Mouse (Mus musculus): ENCODE measurements around the gene Patj. TPM values are rescaled to one million over a fixed set of nuclear protein-coding genes. Genes with fewer than 3 reads are reported as not detected.

Gene Patj
- total RNA-seq, 2 experiments from 2014 or later, result 11.0 to 15.8 TPM

DNA sequence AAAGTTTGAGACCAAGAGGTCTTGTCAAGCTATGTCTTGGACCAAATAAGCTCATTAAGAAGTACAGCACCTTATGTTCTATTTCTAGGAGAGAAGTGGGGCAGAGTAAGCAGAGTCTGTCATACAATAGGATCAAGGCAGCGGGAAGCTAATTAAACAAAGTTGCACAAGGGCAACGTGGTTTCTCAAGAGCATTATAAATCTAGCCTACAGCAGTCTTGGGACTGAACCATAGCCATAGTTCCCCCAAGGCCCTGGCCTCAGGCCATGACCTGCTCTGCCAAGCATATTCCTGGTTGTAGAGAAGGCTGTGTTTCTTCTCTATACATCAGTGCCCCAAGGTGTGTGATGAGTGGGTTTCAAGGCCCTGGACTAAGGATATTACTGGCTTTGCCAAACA is 105.3 kb downstream of the Patj start:
- intact Hi-C loops (cut with DNase I), result no loop called here
- no peak for DNase-seq (ENCODE audit: low spot score in 2 of 2)

DNA sequence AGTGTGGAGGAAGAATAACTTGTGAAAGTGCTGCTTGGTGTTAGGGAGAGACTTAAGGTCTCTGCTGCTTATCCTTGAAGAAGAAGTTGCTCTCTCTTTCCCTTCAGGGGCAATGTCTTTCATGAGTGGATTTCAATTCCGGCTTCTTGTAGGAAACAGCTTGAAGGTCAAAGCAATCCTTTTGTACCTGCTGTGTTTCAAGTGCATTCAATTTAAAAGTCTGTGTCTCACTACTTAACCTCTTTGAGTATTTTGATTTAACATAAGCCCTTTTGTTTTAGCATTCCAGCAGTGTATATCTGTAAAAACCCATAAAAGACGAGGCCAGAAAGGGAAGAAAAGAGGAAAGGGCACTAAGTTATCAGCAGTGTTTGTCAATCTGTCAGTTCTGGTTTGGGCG is 109.2 kb downstream of the Patj start:
- intact Hi-C loops (cut with DNase I), result no loop called here
- DNase-seq (ENCODE audit: low spot score in 2 of 2), result no peak

DNA sequence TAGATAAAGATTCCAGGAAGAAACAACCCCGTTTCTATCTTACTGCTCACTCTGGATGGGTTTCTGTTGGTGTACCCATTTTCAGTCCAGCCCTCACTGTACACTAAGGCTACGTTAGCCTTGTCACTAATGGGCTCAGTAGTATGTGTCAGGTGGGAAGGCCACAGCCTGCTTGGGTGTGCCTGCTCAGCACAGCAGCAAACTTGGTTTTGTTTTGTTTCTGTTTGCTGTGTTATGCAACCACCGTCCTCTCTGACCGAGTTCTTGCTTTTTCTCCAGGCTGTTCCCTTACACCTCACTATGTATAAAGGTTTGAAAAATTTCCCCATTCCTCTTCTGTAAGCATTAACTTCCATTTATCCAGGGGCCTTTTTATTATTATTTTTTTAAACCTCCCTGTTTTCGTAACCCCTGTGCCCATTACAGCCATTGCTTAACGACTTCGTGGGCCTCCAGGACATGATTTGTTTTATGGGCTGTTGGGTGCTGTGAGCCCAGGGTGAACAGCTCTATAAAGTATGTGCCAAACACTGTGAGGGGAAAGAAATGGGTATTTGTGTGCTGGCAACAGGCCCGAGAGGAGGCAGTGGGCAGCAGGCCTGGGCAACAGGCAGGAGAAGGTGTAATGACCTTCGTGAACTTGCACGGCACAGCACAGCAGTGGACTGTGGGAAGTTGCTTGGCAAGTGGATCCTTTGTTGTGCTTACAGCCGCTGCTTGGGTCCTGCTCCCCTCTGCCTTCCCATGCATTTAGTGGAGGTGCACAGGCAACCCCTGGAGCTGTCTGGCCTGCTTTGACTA is 113.1 kb downstream of the Patj start:
- DNase-seq (ENCODE audit: low spot score in 2 of 2), result no peak
- intact Hi-C loops (cut with DNase I), result no loop called here

DNA sequence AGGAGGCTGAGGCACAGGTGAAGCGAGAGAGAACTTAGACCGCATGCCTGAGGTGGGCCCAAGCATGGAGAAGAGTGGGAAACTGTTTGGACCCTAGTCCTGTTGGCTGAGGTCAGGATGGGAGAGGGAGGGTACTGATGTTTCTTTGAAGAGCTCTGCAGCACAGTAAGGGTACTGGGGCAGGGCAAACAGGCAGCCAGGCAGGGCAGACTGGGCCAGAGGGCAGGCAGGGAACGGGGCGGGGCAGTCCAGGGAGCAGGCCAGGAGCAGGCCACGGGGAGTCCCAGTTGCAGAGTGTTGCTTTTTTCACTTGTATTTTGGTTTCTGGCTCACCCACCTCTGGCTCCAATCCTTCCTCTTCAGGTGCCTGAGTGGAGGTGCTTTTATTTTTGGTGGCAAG is 114.4 kb downstream of the Patj start:
- intact Hi-C loops (cut with DNase I), result no loop called here
- DNase-seq (ENCODE audit: low spot score in 2 of 2), result no peak

GRCm38 (mm10) chr4:98511296-98511695 is 115.7 kb downstream of the Patj start:
- intact Hi-C loops (cut with DNase I), result no loop called here
- DNase-seq (ENCODE audit: low spot score in 2 of 2), result peak in 1 of 2 experiments; percentile 9

- peak in 1 of 2 experiments; percentile 22 for DNase-seq (ENCODE audit: low spot score in 2 of 2)
- intact Hi-C loops (cut with DNase I), result no loop called here
These were observed 116.6 kb downstream of the Patj start for GRCm38 (mm10) chr4:98511964-98512743.

DNA sequence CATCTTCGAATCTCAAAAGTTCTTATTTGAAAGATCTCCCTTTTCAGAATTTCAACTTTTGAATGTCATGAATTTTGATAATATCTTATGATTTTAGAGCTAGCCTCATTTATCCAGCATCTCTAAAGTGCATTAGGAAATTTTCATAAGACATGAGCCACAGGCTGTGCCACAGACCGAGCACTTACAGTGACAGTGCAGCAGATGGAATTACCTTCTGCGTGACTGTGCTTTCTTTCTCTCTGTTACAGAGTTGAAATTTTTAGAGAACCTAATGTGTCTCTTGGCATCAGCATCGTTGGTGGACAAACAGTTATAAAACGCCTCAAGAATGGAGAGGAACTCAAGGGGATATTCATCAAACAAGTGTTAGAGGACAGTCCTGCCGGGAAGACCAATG is 124.9 kb downstream of the Patj start:
- no peak for DNase-seq (ENCODE audit: low spot score in 2 of 2)
- intact Hi-C loops (cut with DNase I), result no loop called here

DNA sequence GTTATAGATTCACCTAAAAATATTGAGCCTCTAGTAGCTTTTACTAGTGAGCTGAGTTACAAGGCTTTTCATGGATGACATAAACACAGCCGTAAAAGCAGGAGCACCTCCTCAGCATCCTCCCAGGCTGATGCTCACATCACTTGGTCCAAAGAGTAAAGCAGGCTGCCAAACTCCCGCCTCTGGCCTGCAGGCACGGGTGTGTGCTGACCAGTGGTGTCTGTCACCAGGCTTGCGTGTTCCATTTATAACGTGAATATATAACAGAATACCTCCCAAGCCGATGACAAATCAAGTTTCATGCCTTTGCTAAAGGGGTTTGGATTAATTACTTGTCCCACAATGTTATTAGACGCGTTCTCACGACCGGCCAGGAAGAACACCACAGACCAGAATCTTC is 128.9 kb downstream of the Patj start:
- intact Hi-C loops (cut with DNase I), result no loop called here
- DNase-seq (ENCODE audit: low spot score in 2 of 2), result no peak

DNA sequence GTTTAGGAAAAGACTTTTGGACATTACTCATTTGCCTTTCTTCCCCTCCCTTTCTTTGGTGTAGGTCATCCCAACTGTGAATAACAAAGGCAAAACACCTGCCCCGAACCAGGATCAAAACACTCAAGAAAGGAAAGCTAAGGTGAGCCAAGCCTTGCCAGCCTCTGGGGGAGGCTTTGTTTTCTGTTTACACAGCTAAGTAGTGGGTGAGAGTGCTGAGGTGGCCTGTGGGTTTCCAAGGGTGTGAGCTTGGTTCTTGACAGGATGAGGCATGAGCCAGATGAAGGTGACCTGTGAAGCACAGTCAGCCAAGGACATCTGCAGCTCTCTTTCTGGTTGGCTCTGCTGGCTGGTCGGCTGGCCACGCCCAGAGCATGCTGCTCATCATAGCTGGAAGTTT is 139.9 kb downstream of the Patj start:
- intact Hi-C loops (cut with DNase I), result no loop called here
- no peak for DNase-seq (ENCODE audit: low spot score in 2 of 2)

GRCm38 (mm10) chr4:98541591-98541990 is 146.0 kb downstream of the Patj start:
- intact Hi-C loops (cut with DNase I), result loop anchor here (5.0 kb wide), 2 partner anchors 51 to 86 kb away; no protein-coding TSS in a partner anchor
- DNase-seq (ENCODE audit: low spot score in 2 of 2), result peak in 1 of 2 experiments; percentile 79

DNA sequence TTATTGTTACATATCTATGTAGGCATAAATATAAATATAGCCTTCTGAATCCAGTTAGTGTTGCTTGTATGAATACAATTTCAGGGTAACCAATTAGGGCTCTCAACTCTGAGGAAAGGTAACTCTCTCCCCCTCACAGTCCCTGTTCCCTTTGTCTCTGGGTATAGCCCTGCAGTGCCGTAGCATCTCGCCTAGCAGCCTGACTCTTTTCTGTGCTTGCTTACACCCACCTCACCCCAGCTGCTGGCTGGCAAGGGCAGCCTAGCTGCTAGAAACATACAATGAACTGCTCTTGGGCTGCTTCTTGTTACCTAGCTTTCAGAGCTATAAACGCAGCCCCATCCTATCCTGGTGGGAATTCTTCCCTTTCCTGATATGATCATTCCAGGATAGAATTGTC is 147.4 kb downstream of the Patj start:
- DNase-seq (ENCODE audit: low spot score in 2 of 2), result peak in 1 of 2 experiments; percentile 71
- intact Hi-C loops (cut with DNase I), result loop anchor here (5.0 kb wide), 2 partner anchors 49 to 84 kb away; no protein-coding TSS in a partner anchor

DNA sequence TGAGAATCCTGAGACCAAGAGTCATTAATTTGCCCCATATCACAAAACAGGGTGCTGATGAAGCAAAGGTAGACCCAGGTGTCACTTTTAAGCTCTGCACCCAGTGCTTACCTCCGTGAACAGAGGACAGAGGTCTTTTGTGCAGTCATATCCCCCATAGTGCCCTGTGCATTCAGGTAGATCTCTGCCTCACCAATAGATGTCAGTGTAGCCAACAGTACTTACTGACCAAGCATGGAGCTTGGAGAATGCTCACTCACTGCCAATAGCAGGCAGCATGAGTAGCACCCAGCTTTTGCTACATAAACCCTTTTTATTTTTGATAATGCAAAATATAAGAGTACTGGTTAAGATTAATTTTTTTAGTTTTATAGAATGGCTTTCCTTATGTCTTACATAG is 149.8 kb downstream of the Patj start:
- intact Hi-C loops (cut with DNase I), result loop anchor here (2.0 kb wide), 1 partner anchor 157 kb away; no protein-coding TSS in a partner anchor
- peak in 1 of 2 experiments; percentile 54 for DNase-seq (ENCODE audit: low spot score in 2 of 2)

- no peak for DNase-seq (ENCODE audit: low spot score in 2 of 2)
- intact Hi-C loops (cut with DNase I), result no loop called here
These were observed 151.0 kb downstream of the Patj start for GRCm38 (mm10) chr4:98546456-98547176.

DNA sequence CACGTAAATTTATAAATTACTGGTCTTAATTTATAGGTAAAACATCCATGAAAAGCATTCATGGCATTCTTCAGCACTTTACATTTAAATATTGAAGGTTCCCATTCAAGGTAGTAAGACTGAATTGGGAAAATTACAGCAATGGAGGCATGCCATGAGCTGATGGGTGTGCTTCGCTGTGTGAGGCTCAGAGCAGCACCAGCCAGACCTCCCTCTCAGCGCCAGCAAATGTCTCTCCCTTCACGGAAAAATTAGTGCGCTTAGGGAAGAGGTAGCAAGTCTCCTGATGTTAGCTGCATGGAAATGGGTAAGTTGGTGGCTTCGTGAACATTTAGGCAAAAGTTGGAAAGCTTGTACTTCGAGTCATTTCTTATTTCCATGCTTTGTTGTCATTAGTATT is 153.9 kb downstream of the Patj start:
- intact Hi-C loops (cut with DNase I), result no loop called here
- DNase-seq (ENCODE audit: low spot score in 2 of 2), result no peak

DNA sequence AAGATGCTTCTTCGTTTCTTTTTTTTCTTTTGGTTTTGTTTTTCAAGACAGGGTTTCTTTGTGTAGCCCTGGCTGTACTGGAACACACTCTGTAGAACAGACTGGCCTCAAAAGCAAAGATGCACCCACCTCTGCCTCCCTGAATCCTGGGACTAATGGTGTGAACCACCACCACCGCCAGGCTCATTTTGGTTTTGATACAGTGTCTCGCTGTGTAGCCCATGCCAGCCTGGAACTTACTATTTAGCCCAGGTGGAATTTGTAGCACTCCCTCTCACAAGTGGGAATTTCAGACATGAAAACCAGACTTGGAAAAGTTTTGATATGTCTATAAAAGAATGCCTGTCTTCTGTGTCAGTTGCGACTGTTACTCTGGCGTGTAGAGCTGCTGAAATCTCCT is 154.5 kb downstream of the Patj start:
- no peak for DNase-seq (ENCODE audit: low spot score in 2 of 2)
- intact Hi-C loops (cut with DNase I), result no loop called here

DNA sequence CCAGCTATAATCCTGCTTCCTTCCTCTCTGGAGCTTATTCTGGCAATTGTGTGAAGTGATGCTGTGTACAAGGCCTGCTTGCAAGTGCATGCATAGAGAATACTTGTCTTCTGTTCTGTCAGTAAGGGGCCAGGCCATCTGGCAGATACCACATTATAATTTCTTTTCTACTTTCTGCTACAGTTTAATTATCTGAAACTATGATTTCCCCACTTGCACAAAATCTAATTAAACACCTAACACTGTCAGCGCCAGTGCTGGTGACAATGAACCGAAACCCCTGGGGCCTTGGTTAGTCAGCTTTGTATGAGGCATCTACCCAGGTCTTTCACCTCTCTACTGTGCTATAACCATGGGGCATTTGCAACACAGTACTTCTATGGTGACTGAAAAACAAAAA is 160.1 kb downstream of the Patj start:
- DNase-seq (ENCODE audit: low spot score in 2 of 2), result no peak
- intact Hi-C loops (cut with DNase I), result no loop called here

DNA sequence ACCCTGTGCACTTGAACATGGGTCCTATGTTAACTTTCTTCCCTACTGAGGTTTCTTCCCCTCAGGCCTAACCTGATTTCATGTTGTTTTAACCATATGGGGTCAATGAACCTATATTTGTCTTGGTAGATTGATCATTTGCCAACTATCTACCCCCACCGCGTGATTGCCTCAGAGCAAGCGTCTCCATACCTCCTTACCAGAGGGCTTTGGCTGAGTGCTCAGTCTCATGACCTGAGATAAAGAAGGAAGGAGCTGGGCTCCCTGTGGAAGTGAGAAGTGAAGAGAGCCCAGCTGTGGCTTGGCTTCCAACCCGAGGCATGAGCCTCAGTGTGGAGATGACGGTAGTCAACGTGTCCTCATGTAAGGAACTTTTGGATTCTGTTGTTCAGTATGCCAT is 160.9 kb downstream of the Patj start:
- intact Hi-C loops (cut with DNase I), result no loop called here

GRCm38 (mm10) chr4:98557192-98557591 is 161.6 kb downstream of the Patj start:
- intact Hi-C loops (cut with DNase I), result no loop called here
- no peak for DNase-seq (ENCODE audit: low spot score in 2 of 2)

More for the DNA sequence above, 160.9 kb downstream of the Patj start:
- DNase-seq (ENCODE audit: low spot score in 2 of 2), result no peak

DNA sequence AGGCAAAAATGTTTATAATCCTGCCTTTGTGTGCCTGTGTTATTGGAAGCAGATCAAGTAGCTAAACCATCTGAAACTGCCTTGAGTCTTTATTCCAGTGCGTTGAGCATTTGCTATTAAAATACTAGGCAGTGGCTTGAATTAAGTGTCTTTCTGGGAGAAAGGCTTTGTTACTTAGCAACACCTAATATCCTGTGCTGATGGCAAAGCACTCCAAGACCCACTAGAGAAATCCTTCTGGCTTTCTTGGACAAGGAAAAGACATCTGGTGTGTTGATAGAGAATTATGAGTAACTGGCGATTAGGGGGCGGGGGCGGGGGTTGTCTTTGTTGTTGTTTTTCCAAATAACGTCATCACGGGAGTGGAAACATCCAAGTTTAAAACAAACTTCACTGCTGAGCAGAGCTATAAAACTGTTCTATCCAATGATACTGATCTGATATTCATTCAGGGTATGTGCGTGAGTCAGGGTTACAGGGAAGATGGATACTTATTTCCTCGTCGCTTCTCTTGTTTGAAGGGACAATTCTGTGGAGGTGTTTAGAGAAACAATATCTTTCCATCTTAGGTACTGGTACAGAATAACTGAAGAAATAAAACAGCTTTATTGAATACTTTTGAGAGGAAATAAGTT is 164.7 kb downstream of the Patj start:
- no peak for DNase-seq (ENCODE audit: low spot score in 2 of 2)
- intact Hi-C loops (cut with DNase I), result loop anchor here (5.0 kb wide), 1 partner anchor 112 kb away; no protein-coding TSS in a partner anchor

DNA sequence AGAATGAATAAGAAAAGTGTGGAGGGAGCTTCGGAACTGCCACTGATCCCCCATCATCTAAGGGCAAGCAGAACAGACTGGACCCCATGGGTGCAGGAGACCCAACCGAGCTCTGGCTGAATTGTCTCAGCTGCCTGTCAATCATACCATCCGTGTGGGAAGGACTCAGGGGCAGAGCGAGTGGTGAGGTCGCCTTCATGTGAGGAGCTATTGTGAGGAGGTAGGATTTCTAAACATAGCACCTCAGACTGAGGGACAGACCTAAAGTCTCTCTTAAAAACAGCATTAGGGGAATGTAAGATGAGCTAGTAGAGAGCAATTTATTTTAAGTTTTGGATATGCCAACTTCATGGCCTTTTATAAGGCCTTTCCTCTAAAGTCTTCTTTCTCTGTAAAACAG is 167.5 kb downstream of the Patj start:
- DNase-seq (ENCODE audit: low spot score in 2 of 2), result no peak
- intact Hi-C loops (cut with DNase I), result loop anchor here (5.0 kb wide), 1 partner anchor 109 kb away; no protein-coding TSS in a partner anchor
